Mouse (Mus musculus) thymus, postnatal 14 days (tissue): ENCODE measurements at regions not wholly inside any gene's neighbourhood (a gene's known extent, or its start where the extent isn't known, plus 50 kb on each side); places are given as distances from the start of the nearest gene placed in this dataset.
"Not testable (repeated sequence)": the region's sequence is repeated elsewhere in the genome, so short reads cannot be mapped to it uniquely, and the experiment has no call there.

Source experiments
- DNase-seq: peaks from one replicate; pipeline ENCODE4 v3.0.0; 2021

DNA sequence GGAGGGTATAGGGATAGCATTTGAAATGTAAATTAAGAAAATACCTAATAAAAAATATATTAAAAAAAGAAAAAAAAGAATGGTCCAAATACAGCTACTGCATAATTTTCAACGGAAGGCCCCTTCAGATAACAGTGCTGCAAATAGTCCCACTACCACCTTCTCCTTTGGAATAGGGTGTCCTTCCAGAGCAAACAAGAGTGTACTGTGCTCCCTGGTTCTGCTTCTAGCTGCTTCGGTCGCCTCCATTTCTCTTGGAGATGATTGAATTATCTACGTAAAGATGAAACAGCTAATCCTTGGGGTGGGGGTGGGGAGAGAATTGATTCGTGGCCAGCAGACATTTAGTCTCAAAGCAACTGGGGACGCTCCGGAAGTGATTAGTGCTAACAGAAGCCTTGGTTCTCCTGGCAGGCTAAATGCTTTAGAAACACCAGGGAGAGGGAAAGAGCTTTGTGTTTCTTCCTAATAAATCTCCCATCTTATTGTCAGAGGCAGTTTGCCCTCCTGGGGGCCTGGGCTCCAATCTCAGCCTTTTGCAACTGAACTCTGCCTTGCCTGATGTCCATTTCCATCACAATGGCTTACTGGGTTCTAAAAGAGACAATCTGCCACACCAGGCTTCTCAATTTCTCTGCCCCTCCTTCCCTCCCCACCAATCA is 184.5 kb upstream of the Tbl1xr1 start:
- no peak for DNase-seq

DNA sequence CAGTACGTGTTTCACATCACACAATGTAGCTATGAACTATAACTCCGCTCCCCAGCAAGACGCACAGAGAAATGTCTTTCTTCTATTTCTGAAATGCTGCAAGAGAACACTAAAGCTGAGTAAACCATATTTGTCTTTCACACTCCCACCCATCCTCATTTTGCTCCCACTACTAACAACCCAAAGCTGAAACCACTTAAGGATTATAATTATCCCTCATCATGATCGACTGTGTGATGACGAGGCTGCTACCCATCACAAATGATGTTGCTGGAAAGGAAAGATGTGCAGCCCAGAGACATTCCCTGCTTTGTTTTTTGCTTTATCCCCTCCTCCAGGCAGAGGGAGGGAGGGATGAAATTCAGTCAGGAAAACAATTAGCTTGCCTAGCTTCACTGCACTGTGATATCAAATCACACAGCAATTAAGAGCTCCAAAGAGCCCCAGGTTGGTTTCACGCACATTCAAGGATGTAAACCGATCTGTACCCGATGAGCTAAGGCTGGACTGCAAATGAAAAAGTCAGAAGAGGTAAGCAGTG is 183.5 kb upstream of the Tbl1xr1 start:
- DNase-seq: no peak

DNA sequence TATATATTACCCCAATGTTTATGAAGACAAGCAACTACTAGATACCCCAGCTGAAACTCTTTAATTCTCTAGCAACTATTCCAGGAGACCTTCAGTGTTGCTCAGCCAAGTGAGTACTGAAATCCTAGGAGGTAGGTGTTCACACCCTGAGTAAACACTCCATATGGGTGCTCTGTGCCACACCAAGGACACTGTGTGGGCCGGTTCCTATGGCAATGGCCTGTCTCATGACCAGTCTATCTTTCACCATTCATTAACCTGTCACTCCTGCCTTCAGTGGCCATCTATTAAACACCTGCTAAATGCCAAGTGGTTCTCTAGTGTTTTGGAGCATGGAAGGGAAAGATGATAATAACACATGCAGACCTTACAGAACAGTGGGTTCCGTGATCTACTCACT is 180.9 kb upstream of the Tbl1xr1 start:
- DNase-seq: no peak

DNA sequence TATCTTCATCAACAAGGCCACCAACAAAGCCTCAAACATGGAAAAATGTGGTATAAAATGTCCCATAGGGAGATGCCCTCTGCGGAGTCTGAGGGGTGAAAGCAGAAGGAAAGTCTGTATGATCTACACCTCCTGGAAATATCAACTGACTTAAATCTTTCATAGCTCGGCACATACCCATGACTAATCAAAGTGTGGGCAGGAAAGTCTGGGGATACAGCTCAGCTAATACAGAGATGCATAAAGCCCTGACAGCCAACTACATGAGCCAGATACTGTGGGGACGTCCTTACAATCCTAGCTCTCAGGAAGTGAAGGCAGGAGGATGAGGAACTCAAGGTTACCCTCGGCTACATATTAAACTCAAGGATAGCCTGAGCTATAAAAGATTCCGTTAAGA is 178.2 kb upstream of the Tbl1xr1 start:
- DNase-seq: no peak

DNA sequence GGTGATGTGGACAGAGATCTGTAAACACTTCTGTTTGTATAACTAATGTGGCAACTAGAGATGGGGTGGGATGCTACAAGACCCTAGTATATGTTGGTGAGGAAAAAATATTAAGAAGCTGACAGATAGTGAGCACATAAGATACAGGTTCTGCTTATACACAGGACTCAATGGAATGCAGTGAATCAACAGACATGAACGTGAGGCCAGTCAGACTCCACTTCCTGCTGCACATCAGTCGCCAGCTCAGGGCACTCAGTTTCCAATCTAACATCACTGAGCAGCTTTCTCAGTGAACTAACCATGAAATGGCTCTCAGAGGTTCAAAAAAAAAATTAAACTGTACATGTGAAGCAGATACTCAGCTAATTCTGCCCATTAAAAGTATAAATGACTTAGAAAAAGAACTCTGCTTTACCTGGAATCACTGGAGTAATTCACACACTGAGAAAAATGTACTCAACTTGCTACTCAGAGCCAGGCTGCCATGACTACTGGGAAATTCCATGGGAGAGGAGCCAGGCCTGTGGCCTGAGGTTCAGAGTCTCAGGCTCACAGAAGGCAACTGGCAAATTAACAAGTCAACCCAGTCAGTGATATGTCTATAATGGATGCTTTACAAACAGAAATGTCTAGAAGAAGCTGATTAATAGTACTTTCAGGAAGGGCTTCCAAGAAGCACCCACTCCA is 170.9 kb upstream of the Tbl1xr1 start:
- no peak for DNase-seq

DNA sequence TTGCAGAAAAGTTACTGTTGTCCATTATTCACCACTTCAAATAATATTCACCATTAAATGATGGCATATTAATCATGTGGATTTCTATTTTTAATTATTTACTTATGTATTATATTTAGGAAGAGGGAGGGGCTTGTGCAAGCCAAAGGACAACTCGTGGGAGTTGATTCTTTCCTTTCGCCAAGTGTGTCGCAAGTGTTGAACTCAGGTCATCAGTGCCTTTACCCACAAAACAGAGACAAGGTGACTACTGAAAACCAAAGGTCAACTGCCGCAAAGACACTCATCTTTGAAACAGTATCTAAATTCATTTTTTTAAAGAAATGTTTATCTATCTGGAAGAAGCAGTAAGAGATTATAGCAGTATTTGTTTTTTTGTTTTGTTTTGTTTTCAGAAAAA is 167.6 kb upstream of the Tbl1xr1 start:
- no peak for DNase-seq

DNA sequence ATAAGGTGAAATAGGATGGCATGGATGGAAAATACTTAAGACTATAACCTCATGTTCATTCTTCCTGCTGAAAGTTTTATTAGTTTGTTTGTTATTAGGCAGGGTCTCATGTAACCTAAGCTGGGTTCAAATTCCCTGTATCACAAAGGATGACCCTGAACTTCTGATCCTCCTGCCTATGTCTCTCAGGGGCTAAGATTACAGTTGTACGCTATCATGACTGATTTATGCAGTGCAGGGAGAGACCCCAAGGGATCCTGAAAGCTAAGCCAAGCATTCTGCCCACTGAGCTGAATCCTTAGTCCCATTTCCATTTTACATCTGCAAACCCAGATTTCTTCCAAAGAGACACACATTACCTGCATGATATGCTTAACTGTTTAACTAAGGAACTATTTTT is 166.4 kb upstream of the Tbl1xr1 start:
- DNase-seq: no peak

DNA sequence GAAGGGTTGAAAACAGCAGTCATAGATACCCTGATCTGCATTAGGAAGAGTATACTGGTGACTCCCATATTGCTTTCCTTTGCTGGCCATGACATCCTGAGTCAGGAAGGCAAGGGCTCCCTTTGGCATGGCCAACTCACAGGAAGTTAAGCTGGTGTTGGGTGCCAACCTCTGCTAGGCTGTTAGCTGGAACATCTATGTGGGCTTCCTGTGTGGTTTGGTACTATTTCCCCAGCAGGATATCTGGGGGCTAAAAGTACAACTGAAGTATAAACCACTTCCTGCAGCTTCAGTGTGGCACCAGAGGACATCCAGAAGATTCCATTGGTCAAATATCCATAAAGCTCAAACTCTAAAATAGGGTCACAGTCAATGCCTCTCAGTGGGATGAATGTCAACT is 165.4 kb upstream of the Tbl1xr1 start:
- DNase-seq: peak; percentile 56

DNA sequence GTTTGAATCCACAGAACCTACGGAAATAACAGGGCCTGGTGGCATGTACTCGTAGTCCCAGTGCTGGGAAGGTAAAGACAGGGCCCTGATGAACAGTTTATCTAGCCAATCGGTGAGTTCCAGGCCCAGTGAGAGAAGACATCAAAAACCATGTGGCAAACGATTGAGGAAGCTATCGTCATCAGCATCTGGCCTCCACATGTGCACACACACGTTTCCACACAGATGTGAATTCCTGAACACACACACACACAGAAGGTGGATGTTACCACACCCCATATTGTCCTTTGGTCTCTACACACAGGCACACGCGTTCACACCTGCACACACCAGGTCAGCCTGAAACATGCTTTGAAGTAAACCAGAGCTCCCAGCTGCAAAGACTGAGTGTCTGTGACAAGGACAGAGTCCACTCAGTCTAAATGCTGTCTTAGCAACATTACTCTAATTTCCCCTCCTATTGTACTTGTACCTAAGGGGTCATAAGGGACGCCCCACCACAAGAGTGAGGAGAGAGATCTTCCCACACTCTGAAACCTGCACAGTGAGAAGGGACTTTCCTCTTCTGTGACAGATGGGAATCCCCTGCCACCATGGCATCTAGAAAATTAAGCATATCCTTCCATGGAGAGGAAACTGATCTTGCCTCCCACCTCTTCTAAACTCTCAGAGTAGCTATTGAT is 159.1 kb upstream of the Tbl1xr1 start:
- no peak for DNase-seq

DNA sequence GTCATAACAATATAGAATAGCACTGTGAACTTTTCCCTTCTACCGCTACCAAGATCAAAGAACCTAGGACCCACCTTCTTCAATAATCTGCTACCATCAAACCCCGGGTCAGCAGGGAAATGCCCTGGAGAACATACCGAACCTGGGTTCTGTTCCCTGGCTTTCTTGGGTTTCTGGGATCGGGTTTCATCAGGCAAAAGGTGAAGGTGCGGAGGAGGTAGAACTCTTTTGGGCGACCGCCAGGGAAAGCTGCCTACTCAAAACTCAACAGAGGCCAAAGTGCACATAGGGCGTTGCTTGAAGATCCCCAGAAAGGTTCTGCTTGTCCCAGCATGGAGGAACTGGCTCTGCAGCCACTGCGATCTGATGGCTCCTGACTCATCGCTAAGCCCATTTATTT is 158.0 kb upstream of the Tbl1xr1 start:
- no peak for DNase-seq

DNA sequence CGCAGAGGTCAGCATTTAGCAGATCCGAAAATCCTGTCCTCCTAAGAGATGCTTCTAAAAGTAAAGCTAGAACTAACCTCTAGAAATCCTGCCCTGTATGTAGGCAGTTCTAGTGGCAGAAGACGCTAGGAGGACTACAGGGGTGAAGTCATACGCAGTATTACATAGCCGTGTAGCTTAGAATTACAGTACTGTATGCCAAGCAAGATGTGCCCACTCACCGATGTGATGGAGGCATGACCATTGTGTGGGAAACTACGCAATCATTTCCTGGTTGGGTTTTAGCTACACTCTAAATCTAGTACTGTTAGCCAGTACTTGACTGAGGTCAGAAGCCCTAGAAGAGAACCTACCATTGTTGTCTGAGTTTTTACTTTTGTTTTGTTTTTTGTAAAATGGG is 156.5 kb upstream of the Tbl1xr1 start:
- DNase-seq: no peak

DNA sequence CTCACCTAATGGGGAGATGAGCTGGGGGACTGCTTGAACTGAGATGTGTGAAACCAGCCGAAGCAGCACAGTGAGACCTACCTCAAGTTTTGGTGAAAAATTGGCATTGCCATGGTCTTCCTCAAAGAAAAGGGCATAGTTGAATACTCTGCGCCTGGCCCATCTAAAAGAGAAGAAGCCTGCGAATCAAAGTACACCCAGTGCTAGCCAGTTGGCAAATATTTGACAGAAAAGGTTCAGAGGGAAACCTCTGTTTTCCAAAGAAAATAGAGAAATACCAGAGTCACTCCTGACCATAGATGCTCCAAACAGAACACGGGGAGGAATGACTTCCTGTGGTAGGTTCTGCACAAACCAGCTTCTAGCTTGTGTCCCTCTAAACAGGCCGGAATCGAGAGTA is 144.5 kb upstream of the Tbl1xr1 start:
- DNase-seq: no peak

DNA sequence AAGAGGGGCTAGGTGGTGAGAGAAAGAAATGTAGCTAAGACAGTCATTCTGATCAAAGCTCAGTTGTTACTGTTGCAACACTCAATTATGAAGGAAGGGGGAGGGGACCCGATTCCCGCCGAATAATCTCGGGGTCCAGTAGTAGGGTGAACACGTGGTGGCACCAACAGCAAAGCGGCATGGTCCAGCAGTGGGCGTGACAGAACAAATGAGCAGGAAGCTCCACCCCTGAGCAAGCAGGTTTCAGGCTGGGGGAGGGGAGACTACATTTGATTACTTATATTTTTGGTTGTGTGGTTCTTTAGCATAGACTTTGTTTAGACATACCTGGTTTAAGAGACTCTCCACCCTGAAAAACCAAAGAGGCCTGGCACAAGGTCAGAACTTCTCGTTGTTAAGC is 143.8 kb upstream of the Tbl1xr1 start:
- not testable (repeated sequence) for DNase-seq

DNA sequence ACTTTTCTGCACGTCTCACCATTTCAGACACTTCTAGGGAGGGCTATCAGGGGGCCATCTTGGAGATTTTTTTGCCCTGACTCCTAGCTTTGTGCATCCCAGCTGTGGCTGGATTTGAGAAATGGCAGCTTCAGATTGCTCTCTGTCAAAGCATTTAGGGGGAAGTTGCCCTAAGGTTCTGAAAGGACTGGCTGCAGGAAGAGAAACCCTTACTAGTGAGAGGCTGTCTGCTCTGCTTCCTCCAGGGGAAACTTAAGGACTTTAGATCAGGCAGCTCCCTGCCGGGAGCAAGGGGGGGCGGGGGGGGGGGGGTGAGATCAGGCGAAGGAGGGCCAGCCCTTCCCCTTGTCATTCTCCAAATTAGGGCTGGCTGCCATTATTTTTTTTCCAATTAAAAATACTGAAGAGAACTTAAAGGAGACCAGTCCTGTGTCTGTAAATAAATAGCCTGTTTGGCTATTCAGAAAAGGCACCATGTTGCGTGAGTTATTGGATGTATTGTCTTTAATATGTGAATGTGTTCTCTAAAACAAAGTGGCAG is 141.7 kb upstream of the Tbl1xr1 start:
- DNase-seq: peak; percentile 24

DNA sequence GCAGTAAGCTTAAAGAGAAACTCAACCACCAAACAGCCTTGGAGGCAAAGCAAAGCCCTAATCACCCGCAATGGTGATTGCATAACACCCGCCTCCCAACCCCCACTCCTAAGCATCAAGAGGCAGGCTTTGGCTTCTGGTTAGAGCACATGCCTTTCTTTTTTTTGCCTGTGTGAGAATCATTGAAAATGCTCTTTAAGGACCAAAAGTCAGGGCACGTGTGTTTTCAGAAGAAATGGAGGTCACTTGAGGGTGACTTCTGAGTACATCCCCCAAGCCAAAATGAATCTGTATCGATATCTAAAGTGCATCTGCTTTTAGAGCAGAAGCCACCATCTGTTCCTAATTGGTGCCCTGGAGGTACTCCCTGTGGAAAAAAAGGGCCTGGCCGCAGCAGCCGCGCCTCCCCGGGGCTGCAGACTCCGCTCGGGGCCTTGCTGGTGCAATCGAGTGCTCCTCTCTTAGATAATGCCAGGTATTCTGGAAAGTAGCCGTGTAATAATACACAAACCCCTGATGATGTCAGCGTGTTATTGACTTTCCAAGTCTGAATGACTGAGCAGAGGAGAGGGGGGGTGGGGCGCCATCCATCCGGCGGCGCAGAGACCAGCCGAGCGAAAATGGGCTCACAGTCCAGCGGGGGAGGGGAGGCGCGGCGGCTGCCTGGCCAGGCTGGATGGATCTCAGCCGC is 140.7 kb upstream of the Tbl1xr1 start:
- peak; percentile 94 for DNase-seq

DNA sequence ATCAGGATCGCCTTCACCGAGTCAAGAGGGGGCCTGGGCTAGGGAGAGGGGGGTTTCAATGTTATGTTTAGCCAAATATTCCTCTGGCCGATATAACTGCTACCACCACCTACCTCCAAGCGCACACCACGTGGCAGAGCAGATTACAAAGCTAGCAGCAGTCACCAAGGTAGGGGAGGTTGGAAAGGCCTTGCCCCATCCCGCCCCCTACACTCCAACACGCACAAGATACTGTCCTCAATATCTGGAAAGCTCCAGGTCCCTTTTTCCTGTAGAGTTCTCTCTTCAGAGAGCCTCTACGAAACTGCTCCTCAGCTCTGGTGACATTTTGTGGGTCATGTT is 140.2 kb upstream of the Tbl1xr1 start:
- DNase-seq: no peak

DNA sequence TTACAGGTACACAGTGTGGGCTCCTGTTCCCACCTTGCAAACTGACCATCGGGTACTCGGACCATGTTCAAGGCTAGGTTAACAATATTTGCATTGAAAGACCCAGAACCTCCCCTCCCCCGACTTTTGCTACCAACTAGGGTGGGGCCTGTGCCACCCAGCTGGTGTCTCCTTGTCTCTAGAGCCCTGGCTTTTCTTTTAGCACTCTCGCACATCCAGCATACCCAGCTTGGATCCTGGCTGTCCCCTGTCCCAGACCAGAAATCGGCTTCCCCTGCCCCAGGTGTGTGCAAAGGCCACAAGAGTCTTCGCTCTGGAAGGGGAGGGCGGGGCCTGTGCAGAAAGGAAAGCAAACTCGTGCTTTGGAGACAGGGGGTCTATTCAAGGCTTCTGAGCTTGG is 139.8 kb upstream of the Tbl1xr1 start:
- peak; percentile 74 for DNase-seq

DNA sequence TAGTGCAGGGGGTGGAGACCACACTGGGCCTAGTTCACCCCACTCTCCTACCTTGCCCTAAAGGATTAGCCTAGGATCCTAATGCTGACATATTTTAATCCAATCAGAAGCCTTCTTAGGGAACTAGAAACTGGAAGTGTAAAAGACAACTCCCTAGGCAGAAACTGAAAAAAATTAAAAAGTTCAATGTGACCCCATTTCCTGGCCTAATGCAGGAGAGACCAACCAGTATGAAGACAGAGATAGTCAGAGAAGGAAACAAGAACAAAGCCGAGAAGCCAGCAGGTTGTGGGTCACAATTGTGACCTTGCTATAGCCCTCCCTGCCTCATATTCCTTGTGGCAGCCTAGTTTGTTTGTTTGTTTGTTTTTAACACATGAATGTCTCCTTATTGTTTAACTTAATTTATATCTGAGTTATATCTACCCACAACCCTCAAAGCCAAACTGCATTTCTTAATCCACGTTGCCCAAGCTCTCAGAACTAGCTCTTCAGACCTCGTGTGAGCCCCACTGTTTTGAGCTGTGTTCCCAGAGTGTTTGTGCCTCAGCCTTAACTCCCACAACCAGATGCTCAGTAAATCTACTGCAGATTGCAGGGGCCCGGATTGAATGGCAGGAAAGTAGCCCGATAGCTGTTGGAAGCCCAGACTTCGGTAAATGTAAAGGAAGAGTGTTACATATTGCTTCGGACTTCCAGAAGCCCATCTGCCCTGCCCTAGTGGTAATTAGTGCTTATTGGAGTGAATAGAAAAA is 139.0 kb upstream of the Tbl1xr1 start:
- no peak for DNase-seq

DNA sequence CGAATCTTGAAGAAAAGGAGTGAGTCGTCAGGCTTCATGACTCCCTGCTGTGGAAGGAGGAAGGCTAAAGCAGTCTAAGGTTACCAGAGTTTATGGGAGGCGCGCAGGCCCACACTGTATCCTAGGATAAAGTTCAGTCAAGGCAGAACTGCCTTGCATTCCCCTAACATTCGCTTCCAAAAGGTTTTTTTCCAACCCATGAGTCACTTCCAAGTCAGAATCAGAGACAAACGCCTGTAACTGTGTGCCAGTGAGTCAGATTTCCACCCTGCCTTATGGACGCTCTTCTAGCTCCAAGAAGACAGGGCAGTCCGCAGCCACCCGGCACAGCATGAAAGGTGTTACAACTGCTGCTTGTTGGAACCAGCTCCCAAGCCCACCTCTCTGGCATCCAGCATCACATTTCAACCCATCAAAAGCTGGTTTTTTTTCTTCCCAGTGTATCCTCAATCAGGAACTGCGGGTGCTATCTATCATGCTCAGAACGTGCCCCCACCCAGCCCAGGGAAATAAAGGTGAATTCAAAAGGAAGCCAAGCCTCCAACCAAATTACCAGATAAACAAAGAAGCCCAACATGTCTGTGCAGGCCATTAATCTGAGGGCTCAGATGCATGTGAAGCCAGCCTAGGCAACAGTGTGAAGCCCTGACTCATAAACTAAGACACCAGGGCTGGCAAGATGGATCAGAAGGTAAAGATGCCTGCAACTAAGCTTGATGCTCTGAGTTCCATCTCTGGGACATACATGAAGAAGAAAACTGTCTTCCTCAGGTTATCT is 138.2 kb upstream of the Tbl1xr1 start:
- DNase-seq: no peak

DNA sequence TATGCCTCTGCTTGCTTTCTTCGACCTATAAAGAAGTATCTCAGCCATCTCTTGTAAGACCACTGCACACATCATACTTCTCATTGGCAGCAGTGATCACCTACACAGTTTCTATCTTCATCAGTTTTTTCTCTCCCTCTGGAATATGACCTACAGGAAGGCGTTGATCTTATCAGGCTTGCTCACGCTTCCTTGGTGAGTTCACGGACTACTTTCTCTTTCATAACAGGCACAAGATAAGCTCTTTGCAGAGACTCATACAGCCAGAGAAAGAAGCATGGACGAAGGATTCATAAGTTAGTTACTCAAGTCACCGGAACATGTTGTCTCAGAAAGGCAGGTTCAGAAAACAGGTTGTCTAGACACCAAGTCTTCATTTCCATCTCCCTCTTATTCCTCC is 136.7 kb upstream of the Tbl1xr1 start:
- no peak for DNase-seq

DNA sequence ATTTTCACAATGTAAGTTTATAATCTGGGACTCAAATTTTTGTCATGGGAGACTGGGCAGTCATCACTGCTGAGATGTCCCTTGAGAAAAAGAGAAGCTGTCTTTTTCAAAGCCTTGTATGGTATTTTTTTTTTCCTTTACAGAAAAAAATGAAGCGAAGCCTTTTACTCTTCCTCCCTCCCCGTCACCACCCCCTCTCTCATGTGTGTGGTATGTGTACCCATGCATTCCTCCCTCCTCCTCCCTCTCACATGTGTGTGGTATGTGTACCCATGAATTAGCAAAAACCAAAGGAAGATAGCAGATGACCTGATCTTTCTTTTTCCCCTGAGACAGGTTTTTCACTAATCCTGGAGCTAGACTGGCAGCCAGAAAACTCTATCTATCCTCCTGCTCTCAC is 134.9 kb upstream of the Tbl1xr1 start:
- DNase-seq: no peak

DNA sequence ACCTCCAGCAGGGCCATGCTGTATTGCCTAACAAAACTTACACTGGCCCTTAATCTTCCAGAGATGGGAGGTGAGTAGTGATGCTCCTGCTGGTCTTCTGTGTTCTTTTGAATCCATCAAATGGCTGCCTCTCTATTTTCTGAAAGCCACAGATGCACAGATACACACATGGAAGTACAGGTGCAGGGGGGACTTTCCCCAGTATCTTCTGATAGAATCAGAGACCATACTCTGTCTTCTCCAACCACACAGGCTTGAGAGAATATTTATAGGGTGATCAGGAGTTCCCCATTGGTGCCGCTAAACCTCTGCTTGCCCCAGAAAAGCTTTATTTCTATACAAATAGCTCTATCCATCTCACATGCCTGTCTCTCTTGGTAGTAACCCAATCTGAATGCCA is 133.5 kb upstream of the Tbl1xr1 start:
- no peak for DNase-seq
